Mouse (Mus musculus): ENCODE measurements around the gene Mtmr3. TPM values are rescaled to one million over a fixed set of nuclear protein-coding genes. Genes with fewer than 3 reads are reported as not detected.

The Mtmr3 gene
- polyA plus RNA-seq (2014; fragmentation: Nextera tagmentation; extraction: Ambion mirVana): 25.9 and 27.1 TPM in 2 replicates

DNA sequence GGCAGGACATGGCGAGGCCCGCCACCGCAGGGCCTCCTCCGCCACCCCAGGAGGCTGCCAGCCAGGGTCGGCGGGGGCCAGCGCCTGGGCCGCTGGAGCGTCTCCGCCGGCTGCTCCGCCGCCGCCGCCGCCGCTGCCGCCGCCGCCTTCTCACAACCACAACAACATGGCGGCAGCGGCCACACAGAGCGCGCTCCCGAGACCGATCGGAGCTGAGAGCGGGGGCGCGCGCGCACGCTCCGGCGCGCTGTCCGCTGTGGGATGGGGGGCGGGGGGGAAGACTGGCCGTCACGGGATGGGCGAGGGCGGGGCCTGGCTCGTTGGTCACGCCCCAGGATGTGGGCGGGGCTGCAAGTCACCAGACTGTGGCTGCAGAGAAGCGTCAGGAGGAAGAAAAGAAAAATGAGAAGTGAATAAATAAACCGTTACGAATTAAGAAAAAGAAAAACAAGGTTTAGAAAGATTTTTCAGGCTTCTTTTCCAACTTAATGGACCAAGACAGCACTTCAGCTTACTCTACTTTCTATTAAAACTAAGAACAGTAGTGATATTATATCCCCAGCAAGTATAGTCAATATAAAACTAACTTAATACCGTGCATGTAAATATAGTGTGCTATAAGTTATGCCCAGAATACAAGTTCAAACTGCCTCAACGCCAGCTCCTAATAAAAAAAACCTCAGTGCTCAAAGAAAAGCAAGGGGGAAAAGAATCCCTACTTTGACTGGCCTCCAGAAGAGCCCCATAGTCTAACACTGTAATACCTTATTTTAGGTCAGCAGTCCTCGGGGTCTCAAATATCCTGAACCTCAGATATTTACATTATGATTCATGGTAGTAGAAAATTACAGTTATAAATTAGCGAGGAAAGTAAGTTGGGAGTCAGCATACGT is at the start of gene Mtmr3:
Mtmr3 (minus strand) TSS at position 256 of the 893 bp plus-strand sequence.
- no peaks in the 10 kb centered on the region for H3K27me3 ChIP-seq (replicated peaks; ENCODE audit: control insufficient read depth, insufficient read depth, low read length)

GRCm38 (mm10) chr11:4643722-4644121 is 49.1 kb upstream of the Mtmr3 start:
- H3K4me2 ChIP-seq (ENCODE audit: low read length): no peak overlapping the region
- no peak overlapping the region for H3K4me3 ChIP-seq (ENCODE audit: low read depth, low read length)
- peaks cover 41% of the 10 kb centered on the region for H3K36me3 ChIP-seq (ENCODE audit: control insufficient read depth, insufficient read depth, low read length)
- H3K27ac ChIP-seq (ENCODE audit: low read depth): no peak overlapping the region
- DNase-seq (ENCODE audit: low spot score): no peak
- no peak overlapping the region for H3K9ac ChIP-seq (ENCODE audit: low read length)
- no peaks in the 10 kb centered on the region for H3K27me3 ChIP-seq (replicated peaks; ENCODE audit: control insufficient read depth, insufficient read depth, low read length)
- H3K4me1 ChIP-seq (replicated peaks; ENCODE audit: control insufficient read depth, insufficient read depth, low read length): peaks cover 3% of the 10 kb centered on the region
- WGBS: 71% methylated on average over 5 of the region's 5 CpGs
- H3K9me3 ChIP-seq (ENCODE audit: control insufficient read depth, low read length): no peaks in the 10 kb centered on the region
- no peak for ATAC-seq (replicated peaks; ENCODE audit: low FRiP score, low TSS enrichment, low read depth)

More for the DNA sequence above, at the start of gene Mtmr3:
- peak within 1 kb of the TSS; percentile 63 for H3K4me2 ChIP-seq (ENCODE audit: low read length)
- no peaks in the 10 kb centered on the region for H3K9me3 ChIP-seq (ENCODE audit: control insufficient read depth, low read length)
- peak within 1 kb of the TSS; percentile 94 for H3K9ac ChIP-seq (ENCODE audit: low read length)
- ATAC-seq (replicated peaks; ENCODE audit: low FRiP score, low TSS enrichment, low read depth): peak; percentile 94
- H3K36me3 ChIP-seq (ENCODE audit: control insufficient read depth, insufficient read depth, low read length): no peaks in the 10 kb centered on the region
- DNase-seq (ENCODE audit: low spot score): peak; percentile 97
- H3K4me3 ChIP-seq (ENCODE audit: low read depth, low read length): peak within 1 kb of the TSS; percentile 94
- 4% methylated on average over 53 of the region's 53 CpGs for WGBS
- H3K27ac ChIP-seq (ENCODE audit: low read depth): peak within 1 kb of the TSS; percentile 90
- peaks cover 7% of the 10 kb centered on the region for H3K4me1 ChIP-seq (replicated peaks; ENCODE audit: control insufficient read depth, insufficient read depth, low read length)

DNA sequence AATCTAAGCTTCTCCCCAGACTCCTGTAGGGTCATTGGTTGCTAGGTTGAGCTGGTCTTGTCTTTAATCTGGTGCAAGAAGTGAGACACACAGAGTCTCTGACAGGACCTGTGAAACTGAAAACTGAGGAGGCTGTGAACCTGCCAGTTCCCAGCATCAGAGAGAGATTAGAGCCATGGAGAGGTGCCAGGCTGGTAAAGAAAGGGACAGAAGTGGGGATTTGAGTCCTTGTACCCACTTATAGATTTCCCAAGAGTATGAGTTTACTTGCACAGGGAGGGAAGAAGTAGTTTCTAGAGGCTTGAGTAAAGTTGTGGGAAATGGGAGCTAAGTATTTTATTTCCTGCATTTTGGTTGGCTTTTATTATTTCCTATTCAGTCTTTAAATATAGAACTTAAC is 46.5 kb upstream of the Mtmr3 start:
- peaks cover 8% of the 10 kb centered on the region for H3K4me1 ChIP-seq (replicated peaks; ENCODE audit: control insufficient read depth, insufficient read depth, low read length)
- H3K36me3 ChIP-seq (ENCODE audit: control insufficient read depth, insufficient read depth, low read length): peaks cover 16% of the 10 kb centered on the region; the same call in 1 of the 2 replicates
- no peak overlapping the region for H3K9ac ChIP-seq (ENCODE audit: low read length)
- no peak overlapping the region for H3K4me2 ChIP-seq (ENCODE audit: low read length)
- ATAC-seq (replicated peaks; ENCODE audit: low FRiP score, low TSS enrichment, low read depth): no peak
- H3K4me3 ChIP-seq (ENCODE audit: low read depth, low read length): no peak overlapping the region
- no peaks in the 10 kb centered on the region for H3K27me3 ChIP-seq (replicated peaks; ENCODE audit: control insufficient read depth, insufficient read depth, low read length)
- no peaks in the 10 kb centered on the region for H3K9me3 ChIP-seq (ENCODE audit: control insufficient read depth, low read length)
- no peak overlapping the region for H3K27ac ChIP-seq (ENCODE audit: low read depth)
- no peak for DNase-seq (ENCODE audit: low spot score)

- peaks cover 8% of the 10 kb centered on the region for H3K4me1 ChIP-seq (replicated peaks; ENCODE audit: control insufficient read depth, insufficient read depth, low read length)
- H3K4me3 ChIP-seq (ENCODE audit: low read depth, low read length): peak overlapping the region; percentile 78
- H3K9me3 ChIP-seq (ENCODE audit: control insufficient read depth, low read length): no peaks in the 10 kb centered on the region
- WGBS: 16% methylated on average over 7 of the region's 7 CpGs
- DNase-seq (ENCODE audit: low spot score): no peak
- peak overlapping the region; percentile 69 for H3K4me2 ChIP-seq (ENCODE audit: low read length)
- no peak for ATAC-seq (replicated peaks; ENCODE audit: low FRiP score, low TSS enrichment, low read depth)
- H3K27ac ChIP-seq (ENCODE audit: low read depth): no peak overlapping the region
- H3K9ac ChIP-seq (ENCODE audit: low read length): peak overlapping the region; percentile 56
- H3K36me3 ChIP-seq (ENCODE audit: control insufficient read depth, insufficient read depth, low read length): peaks cover 16% of the 10 kb centered on the region; the same call in 1 of the 2 replicates
- no peaks in the 10 kb centered on the region for H3K27me3 ChIP-seq (replicated peaks; ENCODE audit: control insufficient read depth, insufficient read depth, low read length)
Observed at GRCm38 (mm10) chr11:4638261-4638660, 43.6 kb upstream of the Mtmr3 start.

GRCm38 (mm10) chr11:4637534-4638234 is 43.0 kb upstream of the Mtmr3 start, which contains the start of gene Ascc2:
TSS of gene Ascc2 (plus strand) at chr11:4637747.
- WGBS: under 1% methylated on average over 35 of the region's 35 CpGs
- H3K9ac ChIP-seq (ENCODE audit: low read length): peak within 1 kb of the TSS; percentile 56
- DNase-seq (ENCODE audit: low spot score) (peak; percentile 99), ATAC-seq (replicated peaks; ENCODE audit: low FRiP score, low TSS enrichment, low read depth) (peak; percentile 93)
- H3K4me3 ChIP-seq (ENCODE audit: low read depth, low read length): peak within 1 kb of the TSS; percentile 78
- H3K9me3 ChIP-seq (ENCODE audit: control insufficient read depth, low read length): no peaks in the 10 kb centered on the region
- peak within 1 kb of the TSS; percentile 70 for H3K27ac ChIP-seq (ENCODE audit: low read depth)
- H3K27me3 ChIP-seq (replicated peaks; ENCODE audit: control insufficient read depth, insufficient read depth, low read length): no peaks in the 10 kb centered on the region
- peaks cover 8% of the 10 kb centered on the region for H3K4me1 ChIP-seq (replicated peaks; ENCODE audit: control insufficient read depth, insufficient read depth, low read length)
- H3K4me2 ChIP-seq (ENCODE audit: low read length): peak within 1 kb of the TSS; percentile 69
- peaks cover 13% of the 10 kb centered on the region; the same call in 1 of the 2 replicates for H3K36me3 ChIP-seq (ENCODE audit: control insufficient read depth, insufficient read depth, low read length)

GRCm38 (mm10) chr11:4636782-4637342 is 42.2 kb upstream of the Mtmr3 start:
- peaks cover 8% of the 10 kb centered on the region for H3K4me1 ChIP-seq (replicated peaks; ENCODE audit: control insufficient read depth, insufficient read depth, low read length)
- peak overlapping the region; percentile 70; the same call in 1 of the 2 replicates for H3K27ac ChIP-seq (ENCODE audit: low read depth)
- DNase-seq (ENCODE audit: low spot score): no peak
- ATAC-seq (replicated peaks; ENCODE audit: low FRiP score, low TSS enrichment, low read depth): 0 out of 2 replicates have a peak, but pooled peaks have one; percentile 2
- H3K36me3 ChIP-seq (ENCODE audit: control insufficient read depth, insufficient read depth, low read length): peaks cover 5% of the 10 kb centered on the region; the same call in 1 of the 2 replicates
- H3K4me3 ChIP-seq (ENCODE audit: low read depth, low read length): peak overlapping the region; percentile 78
- peak overlapping the region; percentile 69 for H3K4me2 ChIP-seq (ENCODE audit: low read length)
- H3K9ac ChIP-seq (ENCODE audit: low read length): no peak overlapping the region
- H3K9me3 ChIP-seq (ENCODE audit: control insufficient read depth, low read length): no peaks in the 10 kb centered on the region
- no peaks in the 10 kb centered on the region for H3K27me3 ChIP-seq (replicated peaks; ENCODE audit: control insufficient read depth, insufficient read depth, low read length)
- 46% methylated on average over 5 of the region's 5 CpGs for WGBS

DNA sequence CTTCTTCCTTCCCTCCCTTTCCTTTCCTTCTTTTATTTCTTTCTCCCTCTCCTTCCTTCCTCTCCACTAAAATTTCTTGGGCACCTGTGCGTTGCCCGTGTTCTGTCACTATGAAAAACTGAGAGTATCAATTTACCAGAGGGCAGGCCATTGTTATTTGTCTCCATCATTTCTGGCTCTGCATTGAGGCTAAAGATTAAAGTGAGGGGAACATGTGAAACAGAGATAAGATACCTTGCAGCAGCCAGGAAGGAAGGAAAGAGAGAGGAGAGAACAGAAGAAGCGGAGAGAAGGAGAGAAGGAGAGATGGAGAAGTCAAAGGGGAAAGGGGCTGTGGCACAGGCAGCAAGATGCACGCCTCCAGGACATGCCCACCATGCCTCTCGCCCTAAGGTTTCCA is 39.7 kb upstream of the Mtmr3 start:
- Histone ChIP-seq H3K27me3 (replicated peaks; ENCODE audit: control insufficient read depth, insufficient read depth, low read length) (no peaks in the 10 kb centered on the region), H3K27ac (ENCODE audit: low read depth) (no peak overlapping the region), H3K4me2 (ENCODE audit: low read length) (no peak overlapping the region), H3K36me3 (ENCODE audit: control insufficient read depth, insufficient read depth, low read length) (no peaks in the 10 kb centered on the region), H3K4me3 (ENCODE audit: low read depth, low read length) (no peak overlapping the region), H3K4me1 (replicated peaks; ENCODE audit: control insufficient read depth, insufficient read depth, low read length) (peaks cover 16% of the 10 kb centered on the region), H3K9me3 (ENCODE audit: control insufficient read depth, low read length) (no peaks in the 10 kb centered on the region), H3K9ac (ENCODE audit: low read length) (no peak overlapping the region)
- ATAC-seq (replicated peaks; ENCODE audit: low FRiP score, low TSS enrichment, low read depth) (no peak), DNase-seq (ENCODE audit: low spot score) (no peak)
- 61% methylated on average over 5 of the region's 5 CpGs for WGBS

- WGBS: 61% methylated on average over 2 of the region's 2 CpGs
- Histone ChIP-seq H3K9ac (ENCODE audit: low read length) (no peak overlapping the region), H3K4me1 (replicated peaks; ENCODE audit: control insufficient read depth, insufficient read depth, low read length) (peaks cover 12% of the 10 kb centered on the region), H3K4me3 (ENCODE audit: low read depth, low read length) (no peak overlapping the region), H3K27ac (ENCODE audit: low read depth) (no peak overlapping the region), H3K27me3 (replicated peaks; ENCODE audit: control insufficient read depth, insufficient read depth, low read length) (no peaks in the 10 kb centered on the region), H3K9me3 (ENCODE audit: control insufficient read depth, low read length) (no peaks in the 10 kb centered on the region), H3K4me2 (ENCODE audit: low read length) (no peak overlapping the region), H3K36me3 (ENCODE audit: control insufficient read depth, insufficient read depth, low read length) (no peaks in the 10 kb centered on the region)
- DNase-seq (ENCODE audit: low spot score): no peak
- ATAC-seq (replicated peaks; ENCODE audit: low FRiP score, low TSS enrichment, low read depth): no peak
Observed at GRCm38 (mm10) chr11:4633420-4633819, 38.8 kb upstream of the Mtmr3 start.
